Mouse (Mus musculus) limb, embryonic 13.5 days (tissue): ENCODE results near the gene Lrrc27. TPM values are rescaled to one million over a fixed set of nuclear protein-coding genes. Genes with fewer than 3 reads are reported as not detected.

Experiments
- ATAC-seq: fragments of 200-750 bp; cut with Nextera tagmentation; 2 replicates; pipeline ENCODE4 v1.8.0; 2017; ENCODE audit warnings: low read depth, moderate number of reproducible peaks, moderate TSS enrichment; ENCODE audit not compliant: low FRiP score
- H3K27ac ChIP-seq: fragments of 300-500 bp; sonication (generic); 2 replicates; pipeline ENCODE4 v1.5.1; 2015; ENCODE audit warnings: inconsistent platforms, mild to moderate bottlenecking, moderate library complexity
- H3K27me3 ChIP-seq: fragments of 300-500 bp; sonication (generic); 2 replicates; pipeline ENCODE4 v1.6.1; 2015; ENCODE audit warnings: mild to moderate bottlenecking, inconsistent platforms
- H3K36me3 ChIP-seq: fragments of 300-500 bp; sonication (generic); 2 replicates; pipeline ENCODE4 v1.6.1; 2015; ENCODE audit warnings: inconsistent platforms, mild to moderate bottlenecking, moderate library complexity
- H3K4me1 ChIP-seq: fragments of 300-500 bp; sonication (generic); 2 replicates; pipeline ENCODE4 v1.6.1; 2015; ENCODE audit warnings: inconsistent platforms
- H3K4me2 ChIP-seq: fragments of 300-500 bp; sonication (generic); replicated peaks from 2 replicates; pipeline ENCODE4 v1.6.1; 2015; ENCODE audit warnings: inconsistent platforms, mild to moderate bottlenecking, moderate library complexity
- H3K4me3 ChIP-seq: fragments of 300-500 bp; sonication (generic); 2 replicates; pipeline ENCODE4 v1.5.1; 2015; ENCODE audit warnings: moderate library complexity, mild to moderate bottlenecking, inconsistent platforms
- H3K9ac ChIP-seq: fragments of 300-500 bp; sonication (generic); 2 replicates; pipeline ENCODE4 v1.6.1; 2015; ENCODE audit warnings: mild to moderate bottlenecking, inconsistent platforms
- H3K9me3 ChIP-seq: fragments of 300-500 bp; sonication (generic); 2 replicates; pipeline ENCODE4 v1.6.1; 2016; ENCODE audit warnings: inconsistent platforms
- WGBS: fragments of 180-500 bp; shearing (Covaris S2); methylation state at CpG from one replicate; pipeline ENCODE4 v1.1.7; 2015; 5-methylcytosine and 5-hydroxymethylcytosine counted together
- polyA plus RNA-seq: library from polyadenylated mRNA; unstranded; fragments of >200 nt; fragmentation: Nextera tagmentation; extraction: Ambion mirVana; gene quantifications from 2 replicates; pipeline ENCODE4 v1.2.1, GENCODE M21; 2015

The Lrrc27 gene
- polyA plus RNA-seq, 1 experiment from 2014 or later, result 1.8 TPM

GRCm38 (mm10) chr7:139247881-139248614 lies 35.3 kb downstream of the Lrrc27 start, which contains the start of gene Pwwp2b:
TSS of gene Pwwp2b (plus strand) at chr7:139248482.
- Histone ChIP-seq H3K9me3 (no peaks in the 10 kb centered on the region), H3K27me3 (peaks cover 19% of the 10 kb centered on the region), H3K36me3 (no peaks in the 10 kb centered on the region), H3K9ac (peak within 1 kb of the TSS; percentile 79), H3K4me3 (peak within 1 kb of the TSS; percentile 71), H3K4me1 (peaks cover 64% of the 10 kb centered on the region), H3K4me2 (peak within 1 kb of the TSS; percentile 95), H3K27ac (peak within 1 kb of the TSS; percentile 74; the same call in 1 of the 2 replicates)
- under 1% methylated on average over 71 of the region's 72 CpGs for WGBS
- ATAC-seq, result peak; percentile 79

GRCm38 (mm10) chr7:139248615-139249405 lies 36.0 kb downstream of the Lrrc27 start:
- 1% methylated on average over 45 of the region's 45 CpGs for WGBS
- Histone ChIP-seq H3K27me3 (peaks cover 19% of the 10 kb centered on the region), H3K27ac (peak overlapping the region; percentile 74; the same call in 1 of the 2 replicates), H3K4me3 (peak overlapping the region; percentile 71), H3K9me3 (no peaks in the 10 kb centered on the region), H3K36me3 (no peaks in the 10 kb centered on the region), H3K9ac (peak overlapping the region; percentile 79), H3K4me1 (peaks cover 71% of the 10 kb centered on the region), H3K4me2 (peak overlapping the region; percentile 95)
- 0 out of 2 replicates have a peak, but pooled peaks have one; percentile 7 for ATAC-seq

GRCm38 (mm10) chr7:139249406-139250210 lies 36.8 kb downstream of the Lrrc27 start:
- H3K4me1 ChIP-seq, result peaks cover 72% of the 10 kb centered on the region
- H3K36me3 ChIP-seq, result no peaks in the 10 kb centered on the region
- peak overlapping the region; percentile 71 for H3K4me3 ChIP-seq
- H3K9me3 ChIP-seq, result no peaks in the 10 kb centered on the region
- H3K4me2 ChIP-seq, result peak overlapping the region; percentile 95
- H3K27ac ChIP-seq, result no peak overlapping the region
- H3K27me3 ChIP-seq, result peaks cover 19% of the 10 kb centered on the region
- peak overlapping the region; percentile 79 for H3K9ac ChIP-seq
- 29% methylated on average over 7 of the region's 7 CpGs for WGBS
- no peak for ATAC-seq

GRCm38 (mm10) chr7:139251881-139252301 lies 39.1 kb downstream of the Lrrc27 start:
- WGBS, result 78% methylated on average over 5 of the region's 5 CpGs
- H3K36me3 ChIP-seq, result peaks cover 22% of the 10 kb centered on the region
- peaks cover 12% of the 10 kb centered on the region for H3K27me3 ChIP-seq
- 0 out of 2 replicates have a peak overlapping the region, but pooled peaks have one; percentile 11 for H3K4me2 ChIP-seq
- H3K4me3 ChIP-seq, result no peak overlapping the region
- ATAC-seq, result no peak
- no peaks in the 10 kb centered on the region for H3K9me3 ChIP-seq
- peak overlapping the region; percentile 25; the same call in 1 of the 2 replicates for H3K9ac ChIP-seq
- H3K4me1 ChIP-seq, result peaks cover 62% of the 10 kb centered on the region
- H3K27ac ChIP-seq, result peak overlapping the region; percentile 48; the same call in 1 of the 2 replicates

GRCm38 (mm10) chr7:139252566-139252965 lies 39.8 kb downstream of the Lrrc27 start:
- peaks cover 28% of the 10 kb centered on the region for H3K36me3 ChIP-seq
- peaks cover 55% of the 10 kb centered on the region for H3K4me1 ChIP-seq
- H3K9ac ChIP-seq, result no peak overlapping the region
- WGBS, result 88% methylated on average over 7 of the region's 7 CpGs
- no peak overlapping the region for H3K4me2 ChIP-seq
- H3K9me3 ChIP-seq, result no peaks in the 10 kb centered on the region
- H3K4me3 ChIP-seq, result no peak overlapping the region
- no peak for ATAC-seq
- H3K27me3 ChIP-seq, result peaks cover 11% of the 10 kb centered on the region
- H3K27ac ChIP-seq, result no peak overlapping the region

- H3K27ac ChIP-seq, result no peak overlapping the region
- no peak overlapping the region for H3K4me3 ChIP-seq
- H3K27me3 ChIP-seq, result peaks cover 11% of the 10 kb centered on the region
- no peak overlapping the region for H3K4me2 ChIP-seq
- H3K4me1 ChIP-seq, result peaks cover 51% of the 10 kb centered on the region
- no peaks in the 10 kb centered on the region for H3K9me3 ChIP-seq
- 71% methylated on average over 9 of the region's 9 CpGs for WGBS
- ATAC-seq, result no peak
- peaks cover 29% of the 10 kb centered on the region for H3K36me3 ChIP-seq
- 0 out of 2 replicates have a peak overlapping the region, but pooled peaks have one; percentile 31 for H3K9ac ChIP-seq
These were observed 40.2 kb downstream of the Lrrc27 start for GRCm38 (mm10) chr7:139252986-139253385.

GRCm38 (mm10) chr7:139253462-139253861 lies 40.7 kb downstream of the Lrrc27 start:
- no peak overlapping the region for H3K4me2 ChIP-seq
- no peaks in the 10 kb centered on the region for H3K9me3 ChIP-seq
- no peak for ATAC-seq
- peaks cover 29% of the 10 kb centered on the region for H3K36me3 ChIP-seq
- H3K4me1 ChIP-seq, result peaks cover 51% of the 10 kb centered on the region
- no peak overlapping the region for H3K27ac ChIP-seq
- WGBS, result 64% methylated on average over 3 of the region's 3 CpGs
- H3K9ac ChIP-seq, result 0 out of 2 replicates have a peak overlapping the region, but pooled peaks have one; percentile 31
- peaks cover 11% of the 10 kb centered on the region for H3K27me3 ChIP-seq
- no peak overlapping the region for H3K4me3 ChIP-seq

- Histone ChIP-seq H3K9me3 (no peaks in the 10 kb centered on the region), H3K27me3 (peaks cover 4% of the 10 kb centered on the region), H3K4me3 (no peak overlapping the region), H3K36me3 (peaks cover 29% of the 10 kb centered on the region), H3K9ac (no peak overlapping the region), H3K27ac (no peak overlapping the region), H3K4me2 (no peak overlapping the region), H3K4me1 (peaks cover 42% of the 10 kb centered on the region)
- no peak for ATAC-seq
- 76% methylated on average over 5 of the region's 5 CpGs for WGBS
These were observed 41.8 kb downstream of the Lrrc27 start for GRCm38 (mm10) chr7:139254626-139255025.

GRCm38 (mm10) chr7:139257752-139258542 lies 45.2 kb downstream of the Lrrc27 start:
- 0 out of 2 replicates have a peak overlapping the region, but pooled peaks have one; percentile 22 for H3K27ac ChIP-seq
- H3K9me3 ChIP-seq, result no peaks in the 10 kb centered on the region
- no peak overlapping the region for H3K9ac ChIP-seq
- H3K27me3 ChIP-seq, result no peaks in the 10 kb centered on the region
- 72% methylated on average over 10 of the region's 10 CpGs for WGBS
- no peak overlapping the region for H3K4me3 ChIP-seq
- H3K4me2 ChIP-seq, result no peak overlapping the region
- H3K4me1 ChIP-seq, result peaks cover 9% of the 10 kb centered on the region; the same call in 1 of the 2 replicates
- ATAC-seq, result no peak
- peaks cover 47% of the 10 kb centered on the region for H3K36me3 ChIP-seq

GRCm38 (mm10) chr7:139264337-139264736 lies 51.5 kb downstream of the Lrrc27 start:
- no peak overlapping the region for H3K4me3 ChIP-seq
- 43% methylated on average over 4 of the region's 4 CpGs for whole genome bisulfite sequencing
- H3K4me2 ChIP-seq, result no peak overlapping the region
- no peak for ATAC-seq
- no peaks in the 10 kb centered on the region for H3K9me3 ChIP-seq
- H3K36me3 ChIP-seq, result peaks cover 33% of the 10 kb centered on the region
- no peak overlapping the region for H3K27ac ChIP-seq
- H3K9ac ChIP-seq, result no peak overlapping the region
- H3K27me3 ChIP-seq, result no peaks in the 10 kb centered on the region
- peaks cover 4% of the 10 kb centered on the region for H3K4me1 ChIP-seq

GRCm38 (mm10) chr7:139265634-139266033 lies 52.8 kb downstream of the Lrrc27 start:
- 54% methylated on average over 6 of the region's 6 CpGs for WGBS
- no peak overlapping the region for H3K9ac ChIP-seq
- H3K27me3 ChIP-seq, result no peaks in the 10 kb centered on the region
- H3K4me3 ChIP-seq, result no peak overlapping the region
- no peaks in the 10 kb centered on the region for H3K9me3 ChIP-seq
- peaks cover 4% of the 10 kb centered on the region for H3K4me1 ChIP-seq
- peaks cover 29% of the 10 kb centered on the region for H3K36me3 ChIP-seq
- ATAC-seq, result no peak
- no peak overlapping the region for H3K4me2 ChIP-seq
- H3K27ac ChIP-seq, result no peak overlapping the region
